Mouse (Mus musculus) kidney, embryonic 15.5 days (tissue): ENCODE measurements around the gene Kcnk6. TPM values are rescaled to one million over a fixed set of nuclear protein-coding genes. Genes with fewer than 3 reads are reported as not detected.

Experiments used
- ATAC-seq: fragments of 200-750 bp; cut with Nextera tagmentation; replicated peaks from 2 replicates; pipeline ENCODE4 v1.8.0; 2017; ENCODE audit warnings: moderate TSS enrichment; ENCODE audit not compliant: low FRiP score
- H3K27ac ChIP-seq: fragments of 300-500 bp; sonication (generic); 2 replicates; pipeline ENCODE4 v1.5.1; 2015; ENCODE audit warnings: mild to moderate bottlenecking, inconsistent platforms
- H3K27me3 ChIP-seq: fragments of 300-500 bp; sonication (generic); 2 replicates; pipeline ENCODE4 v1.6.1; 2015; ENCODE audit warnings: inconsistent platforms
- H3K36me3 ChIP-seq: fragments of 300-500 bp; sonication (generic); 2 replicates; pipeline ENCODE4 v1.6.1; 2015; ENCODE audit warnings: inconsistent platforms
- H3K4me1 ChIP-seq: fragments of 300-500 bp; sonication (generic); 2 replicates; pipeline ENCODE4 v1.6.1; 2015; ENCODE audit warnings: inconsistent platforms
- H3K4me2 ChIP-seq: fragments of 300-500 bp; sonication (generic); 2 replicates; pipeline ENCODE4 v1.6.1; 2015; ENCODE audit warnings: moderate library complexity, mild to moderate bottlenecking, inconsistent platforms
- H3K4me3 ChIP-seq: fragments of 300-500 bp; sonication (generic); replicated peaks from 2 replicates; pipeline ENCODE4 v1.5.1; 2015; ENCODE audit warnings: mild to moderate bottlenecking, inconsistent platforms
- H3K9ac ChIP-seq: fragments of 300-500 bp; sonication (generic); 2 replicates; pipeline ENCODE4 v1.6.1; 2015; ENCODE audit warnings: mild to moderate bottlenecking, inconsistent platforms
- H3K9me3 ChIP-seq: fragments of 300-500 bp; sonication (generic); replicated peaks from 2 replicates; pipeline ENCODE4 v1.6.1; 2016; ENCODE audit warnings: inconsistent platforms
- WGBS: fragments of 180-500 bp; shearing (Covaris S2); methylation state at CpG from one replicate; pipeline ENCODE4 v1.1.7; 2015; ENCODE audit warnings: mixed read lengths; 5-methylcytosine and 5-hydroxymethylcytosine counted together
- polyA plus RNA-seq: library from polyadenylated mRNA; unstranded; fragments of >200 nt; fragmentation: Nextera tagmentation; extraction: Ambion mirVana; gene quantifications from 2 replicates; pipeline ENCODE4 v1.2.1, GENCODE M21; 2015

Kcnk6 gene
- 1.6 and 1.7 TPM in 2 replicates for polyA plus RNA-seq

DNA sequence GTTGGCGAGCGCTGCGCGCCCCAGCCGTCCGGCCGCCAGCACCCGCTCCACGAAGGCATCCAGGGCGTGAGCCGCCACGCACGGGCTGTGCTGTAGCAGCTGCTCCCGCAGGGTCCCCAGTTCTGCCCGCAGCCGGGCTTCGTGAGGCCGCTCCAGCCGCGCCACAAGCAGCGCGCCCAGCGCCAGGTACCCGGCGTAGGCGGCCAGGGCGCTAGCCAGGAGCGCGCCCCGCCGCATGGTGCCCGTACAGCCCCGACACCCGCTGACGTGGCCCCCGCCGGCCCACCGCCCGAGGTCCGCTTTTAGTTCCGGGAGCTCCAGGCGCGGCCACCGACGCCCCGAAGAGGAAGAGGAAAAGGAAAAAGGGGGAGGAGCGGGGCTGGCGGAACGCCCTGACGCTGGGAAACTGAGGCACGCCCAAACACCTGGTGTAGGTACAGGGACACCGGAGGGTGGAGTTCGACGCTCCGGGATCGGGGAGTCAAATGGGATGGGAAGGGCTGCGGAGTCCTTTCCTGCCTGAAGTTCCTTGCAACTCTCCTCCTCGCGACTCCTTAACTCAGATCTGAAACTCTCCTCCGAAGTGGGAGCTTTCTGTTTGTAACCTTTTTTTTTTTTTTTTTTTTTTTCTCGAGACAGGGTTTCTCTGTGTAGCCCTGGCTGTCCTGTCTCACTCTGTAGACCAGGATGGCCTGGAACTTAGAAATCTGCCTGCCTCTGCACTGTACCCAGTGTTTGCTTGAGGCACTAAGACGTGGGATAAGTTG, at the start of gene Kcnk6:
Kcnk6 (minus strand) TSS at position 269 of the 767 bp plus-strand sequence.
- peak within 1 kb of the TSS; percentile 68 for H3K9ac ChIP-seq
- no peaks in the 10 kb centered on the region for H3K36me3 ChIP-seq
- peaks cover 9% of the 10 kb centered on the region for H3K4me1 ChIP-seq
- no peaks in the 10 kb centered on the region for H3K9me3 ChIP-seq
- 2% methylated on average over 62 of the region's 62 CpGs for WGBS
- peak within 1 kb of the TSS; percentile 98 for H3K4me2 ChIP-seq
- peaks cover 28% of the 10 kb centered on the region for H3K27me3 ChIP-seq
- 0 out of 2 replicates have a peak, but pooled peaks have one; percentile 22 for ATAC-seq
- peak within 1 kb of the TSS; percentile 63 for H3K4me3 ChIP-seq
- peak within 1 kb of the TSS; percentile 56 for H3K27ac ChIP-seq

DNA sequence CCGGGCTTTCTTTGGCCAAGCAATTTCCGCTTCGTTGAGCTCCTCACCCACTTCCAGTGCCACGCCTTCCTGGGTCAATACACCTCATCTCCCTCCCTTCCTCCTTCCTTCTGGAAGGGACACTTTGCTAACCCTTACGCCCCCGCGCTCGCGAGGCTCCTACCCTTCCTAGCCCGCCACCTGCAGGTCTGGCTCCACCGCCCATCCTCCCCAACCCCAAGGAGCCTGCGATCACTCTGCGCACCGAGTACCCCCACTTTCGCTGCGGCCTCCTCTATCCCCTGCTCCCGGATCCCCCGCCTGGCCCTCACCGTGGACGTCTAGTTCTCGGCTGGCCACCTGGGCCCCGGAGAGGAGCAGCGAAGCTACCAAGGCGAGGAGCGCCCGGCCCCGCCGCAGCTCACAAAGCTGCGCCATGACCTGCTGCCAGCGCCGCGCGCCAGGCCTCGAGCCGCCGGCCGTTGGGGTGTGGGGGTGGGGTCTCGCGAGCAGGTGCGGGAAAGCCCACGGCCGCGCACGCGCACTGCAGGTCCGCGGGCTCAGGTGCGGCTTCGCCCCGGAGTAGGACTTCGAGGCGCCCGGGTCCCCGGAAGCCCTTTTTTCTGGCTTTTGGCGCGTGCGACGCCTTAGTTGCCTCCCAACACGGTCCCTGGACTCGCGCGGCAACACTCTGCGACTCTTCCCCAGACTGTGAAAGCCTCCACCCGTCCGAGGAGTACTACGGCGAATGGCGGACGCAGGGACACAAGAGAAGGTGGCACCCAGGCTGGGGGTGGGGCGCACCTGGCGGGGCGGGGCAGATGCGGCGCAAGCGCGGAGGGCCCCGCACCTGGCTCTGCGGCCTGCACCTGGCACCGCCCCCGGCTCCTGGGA, 49.1 kb upstream of the Kcnk6 start, which contains the start of gene Spint2:
Spint2 (minus strand) TSS at position 712 of the 873 bp plus-strand sequence.
- peaks cover 61% of the 10 kb centered on the region for H3K27me3 ChIP-seq
- H3K4me2 ChIP-seq: peak within 1 kb of the TSS; percentile 96
- H3K4me3 ChIP-seq: peak within 1 kb of the TSS; percentile 58
- H3K27ac ChIP-seq: peak within 1 kb of the TSS; percentile 94
- peak; percentile 89 for ATAC-seq
- peak within 1 kb of the TSS; percentile 71 for H3K9ac ChIP-seq
- H3K9me3 ChIP-seq: no peaks in the 10 kb centered on the region
- no peaks in the 10 kb centered on the region for H3K36me3 ChIP-seq
- H3K4me1 ChIP-seq: peaks cover 43% of the 10 kb centered on the region
- under 1% methylated on average over 79 of the region's 80 CpGs for WGBS

DNA sequence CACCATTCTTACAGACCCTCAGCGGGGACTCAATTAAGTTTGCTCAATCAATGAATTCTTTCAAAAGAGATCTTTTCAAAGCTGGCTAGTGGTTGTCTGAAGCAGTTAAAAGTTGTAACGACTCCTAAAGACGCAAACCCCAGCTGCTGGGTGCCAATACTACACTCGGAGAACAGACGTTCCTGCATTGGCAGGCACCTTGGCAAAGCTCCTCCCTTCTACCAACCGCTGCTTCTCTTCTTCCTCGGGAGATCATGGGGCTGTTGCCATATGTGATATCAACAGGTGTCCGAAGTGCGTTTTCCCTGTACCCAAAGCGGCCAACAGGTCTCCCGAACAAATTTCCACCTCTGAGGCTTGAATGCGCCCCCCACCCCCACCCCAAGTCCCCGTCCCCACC, 48.5 kb upstream of the Kcnk6 start:
- H3K27me3 ChIP-seq: peaks cover 55% of the 10 kb centered on the region
- H3K36me3 ChIP-seq: no peaks in the 10 kb centered on the region
- WGBS: 7% methylated on average over 13 of the region's 13 CpGs
- H3K27ac ChIP-seq: no peak overlapping the region
- peak overlapping the region; percentile 71 for H3K9ac ChIP-seq
- H3K4me3 ChIP-seq: peak overlapping the region; percentile 58
- H3K9me3 ChIP-seq: no peaks in the 10 kb centered on the region
- H3K4me2 ChIP-seq: peak overlapping the region; percentile 96
- ATAC-seq: 0 out of 2 replicates have a peak, but pooled peaks have one; percentile 5
- peaks cover 49% of the 10 kb centered on the region for H3K4me1 ChIP-seq

DNA sequence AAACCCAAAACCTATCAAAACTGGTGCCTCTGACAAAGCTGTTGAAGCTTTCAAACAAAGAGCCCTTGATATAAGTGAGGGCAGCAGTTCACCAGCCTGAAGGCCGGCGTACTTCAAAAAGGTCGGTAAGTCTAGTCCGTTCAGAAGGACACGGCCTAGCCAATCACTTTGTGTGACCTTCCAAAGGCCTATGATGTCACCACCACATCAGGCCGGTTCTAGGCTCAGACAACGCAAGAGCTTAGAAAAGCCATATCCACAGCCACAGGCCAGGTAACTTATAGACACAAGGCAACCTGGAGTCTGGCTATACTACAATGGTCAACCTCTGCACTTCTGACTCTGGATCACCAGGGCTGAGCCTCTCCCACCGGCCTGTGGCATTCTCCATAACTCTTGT, 47.6 kb upstream of the Kcnk6 start:
- no peak for ATAC-seq
- no peak overlapping the region for H3K9ac ChIP-seq
- H3K27ac ChIP-seq: no peak overlapping the region
- peaks cover 49% of the 10 kb centered on the region for H3K4me1 ChIP-seq
- H3K4me2 ChIP-seq: peak overlapping the region; percentile 96
- peak overlapping the region; percentile 58 for H3K4me3 ChIP-seq
- H3K36me3 ChIP-seq: no peaks in the 10 kb centered on the region
- H3K9me3 ChIP-seq: no peaks in the 10 kb centered on the region
- H3K27me3 ChIP-seq: peaks cover 47% of the 10 kb centered on the region
- 77% methylated on average over 8 of the region's 8 CpGs for WGBS

DNA sequence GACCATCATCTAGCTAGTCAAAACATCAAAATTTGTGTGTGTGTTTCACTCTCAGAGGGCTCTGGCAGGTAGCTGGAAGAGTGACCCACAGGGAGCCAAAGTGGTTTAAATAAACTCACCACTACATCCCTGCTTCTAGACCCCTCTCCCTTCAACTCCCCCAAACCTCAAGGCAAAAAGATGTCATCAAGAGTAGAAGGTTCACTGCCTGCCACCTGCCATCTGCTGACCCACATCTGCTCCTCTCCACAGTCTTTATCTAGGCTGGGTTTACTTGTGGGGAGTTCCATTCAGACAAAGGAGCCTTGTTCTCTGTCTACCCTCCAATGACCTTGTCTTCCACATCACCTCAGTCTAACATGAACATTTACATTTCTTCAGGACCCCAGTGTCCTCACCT, 46.9 kb upstream of the Kcnk6 start:
- H3K4me1 ChIP-seq: peaks cover 49% of the 10 kb centered on the region
- H3K9me3 ChIP-seq: no peaks in the 10 kb centered on the region
- no peak overlapping the region for H3K27ac ChIP-seq
- H3K36me3 ChIP-seq: no peaks in the 10 kb centered on the region
- 0 out of 2 replicates have a peak overlapping the region, but pooled peaks have one; percentile 58 for H3K4me3 ChIP-seq
- peaks cover 42% of the 10 kb centered on the region for H3K27me3 ChIP-seq
- ATAC-seq: no peak
- H3K4me2 ChIP-seq: peak overlapping the region; percentile 96; the same call in 1 of the 2 replicates
- no peak overlapping the region for H3K9ac ChIP-seq

DNA sequence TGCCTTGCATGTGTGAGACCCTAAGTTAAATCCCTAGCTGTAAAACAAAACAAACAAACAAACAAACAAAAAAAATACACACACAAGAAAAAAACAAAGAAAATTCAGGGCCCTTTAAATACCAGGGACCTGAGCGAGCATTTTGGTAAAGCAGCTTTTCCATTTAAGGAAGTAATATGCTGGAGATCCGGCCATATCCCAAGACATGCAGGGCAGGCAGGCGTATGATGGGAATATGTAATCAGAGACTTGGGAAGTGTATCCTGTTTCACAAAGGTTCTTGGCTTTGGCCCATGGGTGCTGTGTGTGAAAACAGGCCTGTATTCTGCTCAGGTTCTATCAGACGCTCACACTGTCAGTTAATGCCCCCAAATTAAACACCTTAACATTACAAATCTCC, 45.2 kb upstream of the Kcnk6 start:
- Histone ChIP-seq H3K4me1 (peaks cover 45% of the 10 kb centered on the region), H3K4me3 (no peak overlapping the region), H3K27me3 (peaks cover 33% of the 10 kb centered on the region), H3K9ac (no peak overlapping the region), H3K4me2 (no peak overlapping the region), H3K36me3 (no peaks in the 10 kb centered on the region), H3K27ac (no peak overlapping the region), H3K9me3 (no peaks in the 10 kb centered on the region)
- no peak for ATAC-seq
- 83% methylated on average over 4 of the region's 4 CpGs for WGBS

DNA sequence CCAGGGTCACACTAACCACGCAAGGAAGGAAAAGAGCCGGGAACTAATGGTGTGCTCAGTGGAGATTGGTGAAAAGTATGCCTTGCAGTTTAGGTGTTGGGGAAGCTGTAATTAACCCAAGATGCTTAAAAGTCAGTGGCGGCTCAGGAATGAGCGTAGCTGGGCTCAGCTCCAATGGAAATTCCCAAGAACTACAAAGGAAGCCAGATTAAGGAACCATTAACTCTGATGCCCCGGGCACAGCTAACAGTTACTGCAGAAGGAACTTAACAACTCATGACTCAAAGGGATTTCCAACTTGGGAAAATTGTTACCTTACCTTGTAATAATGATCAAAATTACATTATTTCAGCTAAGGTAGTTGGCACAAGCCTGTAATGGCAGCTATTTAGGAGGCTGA, 44.4 kb upstream of the Kcnk6 start:
- Histone ChIP-seq H3K9ac (no peak overlapping the region), H3K4me1 (peaks cover 44% of the 10 kb centered on the region), H3K9me3 (no peaks in the 10 kb centered on the region), H3K36me3 (no peaks in the 10 kb centered on the region), H3K4me3 (no peak overlapping the region), H3K27me3 (peaks cover 25% of the 10 kb centered on the region), H3K27ac (peak overlapping the region; percentile 42; the same call in 1 of the 2 replicates), H3K4me2 (no peak overlapping the region)
- 47% methylated on average over 5 of the region's 5 CpGs for WGBS
- ATAC-seq: no peak

DNA sequence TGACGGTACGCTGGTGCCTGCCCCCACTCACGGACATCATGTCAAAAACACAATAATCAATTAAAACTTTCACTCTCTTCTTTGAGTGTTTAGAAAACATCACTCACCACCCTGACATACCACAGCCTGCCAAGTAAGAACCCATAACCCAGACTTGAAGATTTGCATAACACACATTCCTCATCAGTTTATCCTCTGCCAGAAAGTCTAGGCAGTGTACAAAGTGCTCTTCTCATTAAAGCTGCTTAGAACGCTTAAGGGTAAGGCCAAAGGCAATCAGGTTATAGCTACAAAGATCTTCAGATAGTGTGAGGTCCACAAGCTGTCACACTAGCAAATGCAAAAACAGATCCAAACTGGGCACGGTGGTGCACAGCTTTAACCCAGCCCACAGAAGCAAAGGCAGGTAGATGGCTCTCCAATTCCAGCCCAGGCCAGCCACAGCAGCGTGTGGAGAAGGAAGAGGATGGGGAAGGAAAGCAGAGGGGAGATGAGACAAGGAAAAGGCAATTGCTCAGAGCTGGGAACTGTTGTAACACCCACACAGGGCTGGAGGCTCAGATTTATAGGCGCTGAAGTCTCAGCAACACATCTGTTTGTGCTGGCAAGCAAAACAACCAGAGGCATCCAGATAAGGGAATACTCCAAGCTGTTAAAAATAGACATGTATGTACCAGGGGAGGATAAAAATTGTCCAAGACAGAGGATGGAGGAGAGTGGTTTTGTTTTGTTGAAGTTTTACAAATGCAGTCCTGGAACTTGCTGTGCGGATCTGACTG, 39.6 kb upstream of the Kcnk6 start:
- Histone ChIP-seq H3K9ac (no peak overlapping the region), H3K4me2 (no peak overlapping the region), H3K36me3 (no peaks in the 10 kb centered on the region), H3K9me3 (no peaks in the 10 kb centered on the region), H3K4me1 (peaks cover 39% of the 10 kb centered on the region), H3K4me3 (no peak overlapping the region), H3K27ac (peak overlapping the region; percentile 47), H3K27me3 (no peaks in the 10 kb centered on the region)
- 48% methylated on average over 8 of the region's 8 CpGs for WGBS
- no peak for ATAC-seq

DNA sequence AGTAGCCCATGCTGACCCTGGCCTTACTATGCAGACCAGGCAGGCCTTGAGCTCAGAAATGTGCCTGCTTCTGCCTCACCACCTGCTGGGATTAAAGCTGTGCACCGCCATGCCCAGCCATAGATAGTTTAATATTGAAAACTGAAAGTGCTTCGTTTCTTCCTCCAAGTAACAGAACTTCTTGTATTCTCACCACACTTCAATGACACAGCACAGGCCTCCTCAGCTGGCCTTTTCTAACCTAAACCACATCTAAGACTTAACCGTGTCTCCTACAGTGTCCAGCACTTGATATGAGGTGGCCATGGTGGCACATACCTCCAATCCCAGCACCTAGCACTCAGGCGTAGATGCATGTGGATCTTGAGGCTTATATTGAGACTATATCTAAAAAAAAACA, 38.1 kb upstream of the Kcnk6 start:
- no peaks in the 10 kb centered on the region for H3K9me3 ChIP-seq
- no peak for ATAC-seq
- no peak overlapping the region for H3K4me3 ChIP-seq
- WGBS: 88% methylated on average over 4 of the region's 4 CpGs
- H3K4me2 ChIP-seq: no peak overlapping the region
- no peaks in the 10 kb centered on the region for H3K36me3 ChIP-seq
- H3K9ac ChIP-seq: no peak overlapping the region
- H3K27ac ChIP-seq: no peak overlapping the region
- peaks cover 43% of the 10 kb centered on the region for H3K4me1 ChIP-seq
- no peaks in the 10 kb centered on the region for H3K27me3 ChIP-seq

DNA sequence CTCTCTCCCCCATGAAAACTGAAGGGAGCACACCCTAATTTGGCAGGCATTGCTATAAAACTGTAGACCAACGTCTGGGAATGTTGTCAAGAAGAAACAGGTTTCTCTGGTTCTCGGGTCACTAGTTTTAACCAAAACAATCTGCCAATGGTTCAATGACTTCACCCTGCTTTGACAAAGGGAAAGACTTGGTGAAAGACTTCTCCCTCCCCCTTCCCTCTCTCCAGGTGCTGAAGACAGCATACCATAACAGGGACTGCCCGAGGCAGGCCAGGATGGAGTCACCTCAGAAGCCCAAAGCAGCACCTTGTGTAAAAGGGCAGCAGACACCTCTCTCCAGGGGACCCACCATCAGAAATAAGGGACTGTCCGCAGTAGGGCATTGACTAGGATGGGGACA, 34.6 kb upstream of the Kcnk6 start:
- no peak overlapping the region for H3K4me3 ChIP-seq

DNA sequence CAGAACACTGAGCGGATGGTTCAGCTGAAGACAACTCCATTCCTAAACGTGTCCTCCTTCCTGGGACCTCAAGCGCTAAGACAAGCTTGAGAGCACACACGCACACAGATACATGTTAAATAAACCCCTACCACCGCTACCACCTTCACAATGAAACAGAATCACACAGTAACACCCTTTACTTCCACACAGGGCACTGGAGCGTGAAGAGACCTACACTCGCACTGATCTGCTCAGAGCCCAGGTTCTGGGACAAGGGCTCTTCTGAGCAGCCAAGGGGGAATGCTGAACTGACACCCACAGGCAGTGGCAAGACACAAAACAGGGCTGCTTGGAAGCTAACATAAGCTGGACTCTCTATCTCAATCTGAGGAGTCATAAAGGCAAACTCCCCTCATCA, 33.3 kb upstream of the Kcnk6 start:
- ATAC-seq: 0 out of 2 replicates have a peak, but pooled peaks have one; percentile 20
- Histone ChIP-seq H3K4me1 (peaks cover 49% of the 10 kb centered on the region), H3K9ac (no peak overlapping the region), H3K36me3 (no peaks in the 10 kb centered on the region), H3K27ac (peak overlapping the region; percentile 11; the same call in 1 of the 2 replicates), H3K27me3 (no peaks in the 10 kb centered on the region), H3K4me3 (no peak overlapping the region), H3K4me2 (no peak overlapping the region), H3K9me3 (no peaks in the 10 kb centered on the region)
- WGBS: 52% methylated on average over 7 of the region's 7 CpGs

More for the DNA sequence above, 34.6 kb upstream of the Kcnk6 start:
- H3K27ac ChIP-seq: peak overlapping the region; percentile 62; the same call in 1 of the 2 replicates
- no peak overlapping the region for H3K4me2 ChIP-seq
- WGBS: 34% methylated on average over 4 of the region's 4 CpGs
- H3K9ac ChIP-seq: no peak overlapping the region
- peaks cover 60% of the 10 kb centered on the region for H3K4me1 ChIP-seq
- H3K27me3 ChIP-seq: no peaks in the 10 kb centered on the region
- ATAC-seq: 0 out of 2 replicates have a peak, but pooled peaks have one; percentile 37
- H3K36me3 ChIP-seq: no peaks in the 10 kb centered on the region
- H3K9me3 ChIP-seq: no peaks in the 10 kb centered on the region
